Mouse (Mus musculus) hindbrain, embryonic 13.5 days (tissue): ENCODE data around the gene Kcnn1. TPM values are rescaled to one million over a fixed set of nuclear protein-coding genes. Genes with fewer than 3 reads are reported as not detected.

Experiments used
- ATAC-seq: fragments of 200-750 bp; cut with Nextera tagmentation; 2 replicates; pipeline ENCODE4 v1.8.0; 2017; ENCODE audit warnings: moderate TSS enrichment; ENCODE audit not compliant: low FRiP score
- H3K27ac ChIP-seq: fragments of 300-500 bp; sonication (generic); 2 replicates; pipeline ENCODE4 v1.5.1; 2015; ENCODE audit warnings: inconsistent platforms, mild to moderate bottlenecking, moderate library complexity
- H3K27me3 ChIP-seq: fragments of 300-500 bp; sonication (generic); 2 replicates; pipeline ENCODE4 v1.6.1; 2015; ENCODE audit warnings: mild to moderate bottlenecking, inconsistent platforms
- H3K36me3 ChIP-seq: fragments of 300-500 bp; sonication (generic); 2 replicates; pipeline ENCODE4 v1.6.1; 2015; ENCODE audit warnings: mild to moderate bottlenecking, inconsistent platforms
- H3K4me1 ChIP-seq: fragments of 300-500 bp; sonication (generic); replicated peaks from 2 replicates; pipeline ENCODE4 v1.6.1; 2015; ENCODE audit warnings: inconsistent platforms
- H3K4me2 ChIP-seq: fragments of 300-500 bp; sonication (generic); 2 replicates; pipeline ENCODE4 v1.6.1; 2015; ENCODE audit warnings: inconsistent platforms, mild to moderate bottlenecking, moderate library complexity
- H3K4me3 ChIP-seq: fragments of 300-500 bp; sonication (generic); 2 replicates; pipeline ENCODE4 v1.5.1; 2015; ENCODE audit warnings: mild to moderate bottlenecking, inconsistent platforms
- H3K9ac ChIP-seq: fragments of 300-500 bp; sonication (generic); 2 replicates; pipeline ENCODE4 v1.6.1; 2015; ENCODE audit warnings: mild to moderate bottlenecking, inconsistent platforms
- H3K9me3 ChIP-seq: fragments of 300-500 bp; sonication (generic); 2 replicates; pipeline ENCODE4 v1.6.1; 2016; ENCODE audit warnings: inconsistent platforms
- WGBS: fragments of 180-500 bp; shearing (Covaris S2); methylation state at CpG from one replicate; pipeline ENCODE4 v1.1.7; 2015; 5-methylcytosine and 5-hydroxymethylcytosine counted together
- polyA plus RNA-seq: library from polyadenylated mRNA; unstranded; fragments of >200 nt; fragmentation: Nextera tagmentation; extraction: Ambion mirVana; gene quantifications from 2 replicates; pipeline ENCODE4 v1.2.1, GENCODE M21; 2015

The Kcnn1 gene
- polyA plus RNA-seq, 1 experiment from 2014 or later: 17.7 TPM

GRCm38 (mm10) chr8:70846371-70847154 is 16.5 kb downstream of the Kcnn1 start:
- Histone ChIP-seq H3K36me3 (peaks cover 29% of the 10 kb centered on the region), H3K27me3 (peaks cover 5% of the 10 kb centered on the region; the same call in 1 of the 2 replicates), H3K9ac (0 out of 2 replicates have a peak overlapping the region, but pooled peaks have one; percentile 29), H3K27ac (no peak overlapping the region), H3K4me3 (no peak overlapping the region), H3K9me3 (no peaks in the 10 kb centered on the region), H3K4me2 (no peak overlapping the region), H3K4me1 (no peaks in the 10 kb centered on the region)
- ATAC-seq: no peak
- 55% methylated on average over 15 of the region's 15 CpGs for WGBS

- Histone ChIP-seq H3K4me1 (peaks cover 9% of the 10 kb centered on the region; the same call in 1 of the 2 replicates), H3K36me3 (peaks cover 25% of the 10 kb centered on the region), H3K4me2 (no peak overlapping the region), H3K4me3 (no peak overlapping the region), H3K9ac (no peak overlapping the region), H3K27me3 (peaks cover 5% of the 10 kb centered on the region; the same call in 1 of the 2 replicates), H3K27ac (no peak overlapping the region), H3K9me3 (no peaks in the 10 kb centered on the region)
- WGBS: 44% methylated on average over 5 of the region's 5 CpGs
- ATAC-seq: no peak
These were observed 17.9 kb downstream of the Kcnn1 start for GRCm38 (mm10) chr8:70845108-70845507.

GRCm38 (mm10) chr8:70844523-70844922 is 18.5 kb downstream of the Kcnn1 start:
- H3K9me3 ChIP-seq: no peaks in the 10 kb centered on the region
- no peak overlapping the region for H3K9ac ChIP-seq
- no peak overlapping the region for H3K4me2 ChIP-seq
- H3K36me3 ChIP-seq: peaks cover 24% of the 10 kb centered on the region
- ATAC-seq: no peak
- peaks cover 11% of the 10 kb centered on the region; the same call in 1 of the 2 replicates for H3K4me1 ChIP-seq
- 0% methylated on average over 6 of the region's 6 CpGs for WGBS
- peaks cover 5% of the 10 kb centered on the region; the same call in 1 of the 2 replicates for H3K27me3 ChIP-seq
- no peak overlapping the region for H3K27ac ChIP-seq
- H3K4me3 ChIP-seq: no peak overlapping the region

- no peak overlapping the region for H3K4me2 ChIP-seq
- no peak overlapping the region for H3K27ac ChIP-seq
- no peak overlapping the region for H3K9ac ChIP-seq
- peaks cover 5% of the 10 kb centered on the region; the same call in 1 of the 2 replicates for H3K27me3 ChIP-seq
- peaks cover 23% of the 10 kb centered on the region for H3K36me3 ChIP-seq
- H3K4me3 ChIP-seq: no peak overlapping the region
- 87% methylated on average over 8 of the region's 8 CpGs for WGBS
- H3K9me3 ChIP-seq: no peaks in the 10 kb centered on the region
- peaks cover 11% of the 10 kb centered on the region; the same call in 1 of the 2 replicates for H3K4me1 ChIP-seq
- no peak for ATAC-seq
These were observed 19.1 kb downstream of the Kcnn1 start for GRCm38 (mm10) chr8:70843941-70844340.

- ATAC-seq: no peak
- Histone ChIP-seq H3K4me2 (no peak overlapping the region), H3K27ac (no peak overlapping the region), H3K4me1 (peaks cover 17% of the 10 kb centered on the region), H3K4me3 (no peak overlapping the region), H3K9ac (no peak overlapping the region), H3K36me3 (peaks cover 17% of the 10 kb centered on the region), H3K9me3 (no peaks in the 10 kb centered on the region), H3K27me3 (peaks cover 2% of the 10 kb centered on the region; the same call in 1 of the 2 replicates)
- 83% methylated on average over 5 of the region's 5 CpGs for WGBS
These were observed 19.8 kb downstream of the Kcnn1 start for GRCm38 (mm10) chr8:70843214-70843773.

GRCm38 (mm10) chr8:70842484-70842883 is 20.6 kb downstream of the Kcnn1 start:
- Histone ChIP-seq H3K27me3 (peaks cover 2% of the 10 kb centered on the region; the same call in 1 of the 2 replicates), H3K27ac (no peak overlapping the region), H3K4me2 (no peak overlapping the region), H3K9me3 (no peaks in the 10 kb centered on the region), H3K9ac (no peak overlapping the region), H3K36me3 (peaks cover 9% of the 10 kb centered on the region; the same call in 1 of the 2 replicates), H3K4me1 (peaks cover 20% of the 10 kb centered on the region), H3K4me3 (no peak overlapping the region)
- WGBS: 63% methylated on average over 25 of the region's 25 CpGs
- no peak for ATAC-seq

- no peak for ATAC-seq
- H3K9ac ChIP-seq: no peak overlapping the region
These were observed 21.6 kb downstream of the Kcnn1 start for GRCm38 (mm10) chr8:70841147-70842072.

GRCm38 (mm10) chr8:70840590-70840989 is 22.5 kb downstream of the Kcnn1 start:
- peak overlapping the region; percentile 64; the same call in 1 of the 2 replicates for H3K4me2 ChIP-seq
- H3K27ac ChIP-seq: peak overlapping the region; percentile 93
- H3K4me3 ChIP-seq: no peak overlapping the region
- no peaks in the 10 kb centered on the region for H3K27me3 ChIP-seq
- no peak overlapping the region for H3K9ac ChIP-seq
- H3K9me3 ChIP-seq: no peaks in the 10 kb centered on the region
- WGBS: 59% methylated on average over 10 of the region's 10 CpGs
- peaks cover 14% of the 10 kb centered on the region for H3K36me3 ChIP-seq
- H3K4me1 ChIP-seq: peaks cover 20% of the 10 kb centered on the region
- no peak for ATAC-seq

More at GRCm38 (mm10) chr8:70841147-70842072, 21.6 kb downstream of the Kcnn1 start:
- peaks cover 20% of the 10 kb centered on the region for H3K4me1 ChIP-seq
- H3K27me3 ChIP-seq: no peaks in the 10 kb centered on the region
- H3K4me3 ChIP-seq: no peak overlapping the region
- no peak overlapping the region for H3K4me2 ChIP-seq
- 40% methylated on average over 22 of the region's 22 CpGs for WGBS
- no peaks in the 10 kb centered on the region for H3K9me3 ChIP-seq
- peaks cover 10% of the 10 kb centered on the region; the same call in 1 of the 2 replicates for H3K36me3 ChIP-seq
- H3K27ac ChIP-seq: peak overlapping the region; percentile 93

GRCm38 (mm10) chr8:70839408-70840351 is 23.4 kb downstream of the Kcnn1 start, which contains the start of gene Arrdc2:
Arrdc2 (minus strand) TSS chr8:70839720.
- WGBS: 3% methylated on average over 55 of the region's 55 CpGs
- H3K27ac ChIP-seq: peak within 1 kb of the TSS; percentile 93

GRCm38 (mm10) chr8:70838654-70839407 is 24.2 kb downstream of the Kcnn1 start:
- peak; percentile 46 for ATAC-seq
- 1% methylated on average over 62 of the region's 66 CpGs for WGBS
- Histone ChIP-seq H3K4me3 (peak overlapping the region; percentile 60), H3K9ac (peak overlapping the region; percentile 82), H3K27me3 (no peaks in the 10 kb centered on the region), H3K4me1 (peaks cover 20% of the 10 kb centered on the region), H3K9me3 (no peaks in the 10 kb centered on the region), H3K36me3 (peaks cover 23% of the 10 kb centered on the region), H3K27ac (peak overlapping the region; percentile 93), H3K4me2 (peak overlapping the region; percentile 64)

More at GRCm38 (mm10) chr8:70839408-70840351, 23.4 kb downstream of the Kcnn1 start, which contains the start of gene Arrdc2:
- peak within 1 kb of the TSS; percentile 82 for H3K9ac ChIP-seq
- H3K9me3 ChIP-seq: no peaks in the 10 kb centered on the region
- peak within 1 kb of the TSS; percentile 64 for H3K4me2 ChIP-seq
- ATAC-seq: peak; percentile 96
- peaks cover 23% of the 10 kb centered on the region for H3K36me3 ChIP-seq
- peak within 1 kb of the TSS; percentile 60 for H3K4me3 ChIP-seq
- H3K4me1 ChIP-seq: peaks cover 20% of the 10 kb centered on the region
- H3K27me3 ChIP-seq: no peaks in the 10 kb centered on the region
